Mouse (Mus musculus) heart, embryonic 12.5 days (tissue): ENCODE data around the gene Hs2st1. TPM values are rescaled to one million over a fixed set of nuclear protein-coding genes. Genes with fewer than 3 reads are reported as not detected.
A peak's percentile ranks its signal among the peaks of the same experiment; 100 is the strongest.

Experiments
- ATAC-seq: fragments of 200-750 bp; cut with Nextera tagmentation; 2 replicates; pipeline ENCODE4 v1.8.0; 2017; ENCODE audit warnings: moderate TSS enrichment, moderate library complexity; ENCODE audit not compliant: insufficient number of reproducible peaks, low FRiP score
- H3K27ac ChIP-seq: fragments of 300-500 bp; sonication (generic); 2 replicates; pipeline ENCODE4 v1.5.1; 2016; ENCODE audit warnings: mild to moderate bottlenecking, moderate library complexity; ENCODE audit not compliant: poor library complexity, severe bottlenecking
- H3K27me3 ChIP-seq: fragments of 300-500 bp; sonication (generic); replicated peaks from 2 replicates; pipeline ENCODE4 v1.6.1; 2016; ENCODE audit warnings: mild to moderate bottlenecking, moderate library complexity
- H3K36me3 ChIP-seq: fragments of 300-500 bp; sonication (generic); 2 replicates; pipeline ENCODE4 v1.6.1; 2016; ENCODE audit warnings: mild to moderate bottlenecking, moderate library complexity
- H3K4me1 ChIP-seq: fragments of 300-500 bp; sonication (generic); replicated peaks from 2 replicates; pipeline ENCODE4 v1.6.1; 2016; ENCODE audit warnings: mild to moderate bottlenecking
- H3K4me2 ChIP-seq: fragments of 300-500 bp; sonication (generic); 2 replicates; pipeline ENCODE4 v1.6.1; 2016; ENCODE audit warnings: mild to moderate bottlenecking, moderate library complexity
- H3K4me3 ChIP-seq: fragments of 300-500 bp; sonication (generic); 2 replicates; pipeline ENCODE4 v1.5.1; 2016; ENCODE audit warnings: mild to moderate bottlenecking
- H3K9ac ChIP-seq: fragments of 300-500 bp; sonication (generic); 2 replicates; pipeline ENCODE4 v1.6.1; 2016; ENCODE audit warnings: mild to moderate bottlenecking, moderate library complexity
- H3K9me3 ChIP-seq: fragments of 300-500 bp; sonication (generic); replicated peaks from 2 replicates; pipeline ENCODE4 v1.6.1; 2016; ENCODE audit warnings: mild to moderate bottlenecking, moderate library complexity
- WGBS: fragments of 180-500 bp; shearing (Covaris S2); methylation state at CpG from one replicate; pipeline ENCODE4 v1.1.7; 2016; 5-methylcytosine and 5-hydroxymethylcytosine counted together
- polyA plus RNA-seq: library from polyadenylated mRNA; unstranded; fragments of >200 nt; fragmentation: Nextera tagmentation; extraction: Ambion mirVana; gene quantifications from 2 replicates; pipeline ENCODE4 v1.2.1, GENCODE M21; 2016

Hs2st1 gene
- polyA plus RNA-seq, 1 experiment from 2014 or later = 11.7 TPM

- 0% methylated on average over 47 of the region's 47 CpGs for WGBS
- Histone ChIP-seq H3K4me2 (peak overlapping the region; percentile 98), H3K4me3 (peak overlapping the region; percentile 81), H3K9ac (peak overlapping the region; percentile 86), H3K27me3 (no peaks in the 10 kb centered on the region), H3K4me1 (peaks cover 30% of the 10 kb centered on the region), H3K27ac (peak overlapping the region; percentile 81), H3K9me3 (no peaks in the 10 kb centered on the region), H3K36me3 (peaks cover 12% of the 10 kb centered on the region)
- ATAC-seq = peak; percentile 16
Measured at GRCm38 (mm10) chr3:144569401-144569971, 495 bp downstream of the Hs2st1 start.

- Histone ChIP-seq H3K4me2 (peak overlapping the region; percentile 98), H3K27ac (peak overlapping the region; percentile 81), H3K9ac (peak overlapping the region; percentile 86), H3K9me3 (no peaks in the 10 kb centered on the region), H3K4me1 (peaks cover 27% of the 10 kb centered on the region), H3K27me3 (no peaks in the 10 kb centered on the region), H3K4me3 (peak overlapping the region; percentile 81), H3K36me3 (peaks cover 9% of the 10 kb centered on the region)
- ATAC-seq = no peak
- WGBS = under 1% methylated on average over 21 of the region's 21 CpGs
Measured at GRCm38 (mm10) chr3:144568861-144569361, 1.1 kb downstream of the Hs2st1 start.

GRCm38 (mm10) chr3:144565212-144565611, 4.8 kb downstream of the Hs2st1 start:
- ATAC-seq = no peak
- Histone ChIP-seq H3K4me2 (no peak overlapping the region), H3K27me3 (no peaks in the 10 kb centered on the region), H3K27ac (no peak overlapping the region), H3K36me3 (no peaks in the 10 kb centered on the region), H3K4me1 (peaks cover 31% of the 10 kb centered on the region), H3K9me3 (no peaks in the 10 kb centered on the region), H3K4me3 (no peak overlapping the region), H3K9ac (no peak overlapping the region)
- WGBS = 68% methylated on average over 7 of the region's 7 CpGs

- H3K27ac ChIP-seq = no peak overlapping the region
- H3K9me3 ChIP-seq = no peaks in the 10 kb centered on the region
- WGBS = 77% methylated on average over 7 of the region's 7 CpGs
- H3K27me3 ChIP-seq = no peaks in the 10 kb centered on the region
- no peaks in the 10 kb centered on the region for H3K36me3 ChIP-seq
- ATAC-seq = no peak
- no peak overlapping the region for H3K4me2 ChIP-seq
- H3K4me1 ChIP-seq = peaks cover 31% of the 10 kb centered on the region
- H3K9ac ChIP-seq = no peak overlapping the region
- H3K4me3 ChIP-seq = no peak overlapping the region
Measured at GRCm38 (mm10) chr3:144563916-144564315, 6.1 kb downstream of the Hs2st1 start.

- H3K9ac ChIP-seq = peak overlapping the region; percentile 49
- peaks cover 42% of the 10 kb centered on the region for H3K4me1 ChIP-seq
- peak overlapping the region; percentile 27 for H3K4me3 ChIP-seq
- peak; percentile 25; the same call in 1 of the 2 replicates for ATAC-seq
- peak overlapping the region; percentile 63 for H3K4me2 ChIP-seq
- H3K9me3 ChIP-seq = no peaks in the 10 kb centered on the region
- H3K27me3 ChIP-seq = no peaks in the 10 kb centered on the region
- H3K27ac ChIP-seq = no peak overlapping the region
- WGBS = 42% methylated on average over 22 of the region's 22 CpGs
- H3K36me3 ChIP-seq = no peaks in the 10 kb centered on the region
Measured at GRCm38 (mm10) chr3:144561511-144562250, 8.3 kb downstream of the Hs2st1 start.

- no peak for ATAC-seq
- no peak overlapping the region for H3K4me2 ChIP-seq
- no peaks in the 10 kb centered on the region for H3K9me3 ChIP-seq
- H3K27ac ChIP-seq = no peak overlapping the region
- no peak overlapping the region for H3K9ac ChIP-seq
- H3K4me3 ChIP-seq = no peak overlapping the region
- H3K36me3 ChIP-seq = no peaks in the 10 kb centered on the region
- H3K27me3 ChIP-seq = no peaks in the 10 kb centered on the region
- WGBS = 58% methylated on average over 5 of the region's 5 CpGs
- peaks cover 39% of the 10 kb centered on the region for H3K4me1 ChIP-seq
Measured at GRCm38 (mm10) chr3:144558274-144558673, 11.7 kb downstream of the Hs2st1 start.

- ATAC-seq = no peak
- H3K4me3 ChIP-seq = peak overlapping the region; percentile 11; the same call in 1 of the 2 replicates
- 16% methylated on average over 16 of the region's 16 CpGs for WGBS
Measured at GRCm38 (mm10) chr3:144556625-144557324, 13.2 kb downstream of the Hs2st1 start.

GRCm38 (mm10) chr3:144555144-144555543, 14.8 kb downstream of the Hs2st1 start:
- H3K9ac ChIP-seq = no peak overlapping the region
- no peaks in the 10 kb centered on the region for H3K27me3 ChIP-seq
- ATAC-seq = no peak
- H3K4me1 ChIP-seq = peaks cover 28% of the 10 kb centered on the region
- no peaks in the 10 kb centered on the region for H3K36me3 ChIP-seq
- 90% methylated on average over 7 of the region's 7 CpGs for WGBS
- no peak overlapping the region for H3K4me2 ChIP-seq
- H3K9me3 ChIP-seq = no peaks in the 10 kb centered on the region
- H3K4me3 ChIP-seq = no peak overlapping the region
- H3K27ac ChIP-seq = no peak overlapping the region

More at GRCm38 (mm10) chr3:144556625-144557324, 13.2 kb downstream of the Hs2st1 start:
- Histone ChIP-seq H3K9ac (0 out of 2 replicates have a peak overlapping the region, but pooled peaks have one; percentile 8), H3K27me3 (no peaks in the 10 kb centered on the region), H3K4me1 (peaks cover 34% of the 10 kb centered on the region), H3K27ac (no peak overlapping the region), H3K36me3 (no peaks in the 10 kb centered on the region), H3K4me2 (peak overlapping the region; percentile 62), H3K9me3 (no peaks in the 10 kb centered on the region)

- Histone ChIP-seq H3K9me3 (no peaks in the 10 kb centered on the region), H3K4me3 (no peak overlapping the region), H3K4me1 (peaks cover 28% of the 10 kb centered on the region), H3K4me2 (no peak overlapping the region), H3K36me3 (no peaks in the 10 kb centered on the region), H3K9ac (no peak overlapping the region), H3K27me3 (no peaks in the 10 kb centered on the region), H3K27ac (no peak overlapping the region)
- ATAC-seq = no peak
- WGBS = 78% methylated on average over 9 of the region's 9 CpGs
Measured at GRCm38 (mm10) chr3:144554503-144554902, 15.5 kb downstream of the Hs2st1 start.

GRCm38 (mm10) chr3:144553942-144554341, 16.0 kb downstream of the Hs2st1 start:
- Histone ChIP-seq H3K9ac (no peak overlapping the region), H3K4me3 (no peak overlapping the region), H3K27me3 (no peaks in the 10 kb centered on the region), H3K4me1 (peaks cover 28% of the 10 kb centered on the region), H3K9me3 (no peaks in the 10 kb centered on the region), H3K4me2 (no peak overlapping the region), H3K27ac (no peak overlapping the region), H3K36me3 (no peaks in the 10 kb centered on the region)
- 47% methylated on average over 7 of the region's 7 CpGs for WGBS
- ATAC-seq = no peak

GRCm38 (mm10) chr3:144551416-144551815, 18.6 kb downstream of the Hs2st1 start:
- Histone ChIP-seq H3K27ac (no peak overlapping the region), H3K9me3 (no peaks in the 10 kb centered on the region), H3K4me2 (no peak overlapping the region), H3K36me3 (no peaks in the 10 kb centered on the region), H3K4me3 (no peak overlapping the region), H3K4me1 (peaks cover 19% of the 10 kb centered on the region), H3K27me3 (no peaks in the 10 kb centered on the region), H3K9ac (no peak overlapping the region)
- no peak for ATAC-seq
- 64% methylated on average over 4 of the region's 4 CpGs for WGBS
